Mouse (Mus musculus) heart, embryonic 10.5 days (tissue): ENCODE measurements around the gene Sh3yl1. TPM values are rescaled to one million over a fixed set of nuclear protein-coding genes. Genes with fewer than 3 reads are reported as not detected.

Source experiments
- DNase-seq: peaks from one replicate; pipeline ENCODE4 v3.0.0-alpha.2; 2017; ENCODE audit warnings: low spot score
- H3K27ac ChIP-seq: fragments of 300-500 bp; sonication (generic); 2 replicates; pipeline ENCODE4 v1.5.1; 2016; ENCODE audit warnings: mild to moderate bottlenecking
- H3K27me3 ChIP-seq: fragments of 300-500 bp; sonication (generic); 2 replicates; pipeline ENCODE4 v1.6.1; 2016; ENCODE audit warnings: mild to moderate bottlenecking; ENCODE audit not compliant: poor library complexity, insufficient read depth, severe bottlenecking
- H3K36me3 ChIP-seq: fragments of 300-500 bp; sonication (generic); 2 replicates; pipeline ENCODE4 v1.6.1; 2016; ENCODE audit warnings: mild to moderate bottlenecking, moderate library complexity
- H3K4me1 ChIP-seq: fragments of 300-500 bp; sonication (generic); 2 replicates; pipeline ENCODE4 v1.6.1; 2016; ENCODE audit warnings: mild to moderate bottlenecking
- H3K4me3 ChIP-seq: fragments of 300-500 bp; sonication (generic); 2 replicates; pipeline ENCODE4 v1.5.1; 2016; ENCODE audit warnings: mild to moderate bottlenecking, moderate library complexity
- H3K9me3 ChIP-seq: fragments of 300-500 bp; sonication (generic); 2 replicates; pipeline ENCODE4 v1.6.1; 2016; ENCODE audit warnings: mild to moderate bottlenecking, moderate library complexity
- WGBS: fragments of 180-500 bp; shearing (Covaris S2); methylation state at CpG from one replicate; pipeline ENCODE4 v1.1.7; 2016; 5-methylcytosine and 5-hydroxymethylcytosine counted together
- polyA plus RNA-seq: library from polyadenylated mRNA; unstranded; fragments of >200 nt; fragmentation: Nextera tagmentation; extraction: Ambion mirVana; gene quantifications from 2 replicates; pipeline ENCODE4 v1.2.1, GENCODE M21; 2016

The Sh3yl1 gene
- polyA plus RNA-seq, 1 experiment from 2014 or later = 11.5 TPM

GRCm38 (mm10) chr12:30909881-30910280 lies 1.6 kb upstream of the Sh3yl1 start:
- H3K27me3 ChIP-seq = no peaks in the 10 kb centered on the region
- H3K9me3 ChIP-seq = no peaks in the 10 kb centered on the region
- H3K27ac ChIP-seq = no peak overlapping the region; the same call in 1 of the 2 replicates
- H3K36me3 ChIP-seq = peaks cover 7% of the 10 kb centered on the region
- 80% methylated on average over 2 of the region's 2 CpGs for WGBS
- H3K4me1 ChIP-seq = peaks cover 6% of the 10 kb centered on the region
- DNase-seq = no peak
- H3K4me3 ChIP-seq = peak overlapping the region; percentile 80; the same call in 1 of the 2 replicates

- H3K27me3 ChIP-seq = no peaks in the 10 kb centered on the region
- 0 out of 2 replicates have a peak, but pooled peaks cover 3% of the 10 kb centered on the region for H3K36me3 ChIP-seq
- H3K4me3 ChIP-seq = peak overlapping the region; percentile 80
- peak overlapping the region; percentile 91 for H3K27ac ChIP-seq
- no peaks in the 10 kb centered on the region for H3K9me3 ChIP-seq
- DNase-seq = no peak
- H3K4me1 ChIP-seq = peaks cover 6% of the 10 kb centered on the region
- 13% methylated on average over 8 of the region's 8 CpGs for WGBS
Observed at GRCm38 (mm10) chr12:30910860-30911259, 608 bp upstream of the Sh3yl1 start.

GRCm38 (mm10) chr12:30912048-30912381 lies 547 bp downstream of the Sh3yl1 start:
- Histone ChIP-seq H3K27me3 (no peaks in the 10 kb centered on the region), H3K27ac (peak overlapping the region; percentile 91), H3K9me3 (no peaks in the 10 kb centered on the region), H3K4me3 (peak overlapping the region; percentile 80), H3K4me1 (peaks cover 6% of the 10 kb centered on the region), H3K36me3 (0 out of 2 replicates have a peak, but pooled peaks cover 3% of the 10 kb centered on the region)
- DNase-seq = peak; percentile 79
- 2% methylated on average over 19 of the region's 19 CpGs for WGBS

- DNase-seq = no peak
- 69% methylated on average over 3 of the region's 3 CpGs for WGBS
Observed at GRCm38 (mm10) chr12:30912840-30913239, 1.4 kb downstream of the Sh3yl1 start.

GRCm38 (mm10) chr12:30922401-30922800 lies 10.9 kb downstream of the Sh3yl1 start:
- H3K4me1 ChIP-seq = no peaks in the 10 kb centered on the region
- H3K4me3 ChIP-seq = no peak overlapping the region
- H3K27ac ChIP-seq = no peak overlapping the region
- no peak for DNase-seq
- WGBS = 88% methylated on average over 3 of the region's 3 CpGs
- no peaks in the 10 kb centered on the region for H3K36me3 ChIP-seq
- no peaks in the 10 kb centered on the region for H3K9me3 ChIP-seq
- no peaks in the 10 kb centered on the region for H3K27me3 ChIP-seq

More at GRCm38 (mm10) chr12:30912840-30913239, 1.4 kb downstream of the Sh3yl1 start:
- Histone ChIP-seq H3K4me3 (peak overlapping the region; percentile 80), H3K9me3 (no peaks in the 10 kb centered on the region), H3K36me3 (0 out of 2 replicates have a peak, but pooled peaks cover 3% of the 10 kb centered on the region), H3K27me3 (no peaks in the 10 kb centered on the region), H3K4me1 (peaks cover 6% of the 10 kb centered on the region), H3K27ac (no peak overlapping the region)

- H3K36me3 ChIP-seq = no peaks in the 10 kb centered on the region
- no peaks in the 10 kb centered on the region for H3K27me3 ChIP-seq
- H3K4me3 ChIP-seq = no peak overlapping the region
- no peak for DNase-seq
- no peaks in the 10 kb centered on the region for H3K4me1 ChIP-seq
- H3K9me3 ChIP-seq = no peaks in the 10 kb centered on the region
- WGBS = 79% methylated on average over 6 of the region's 6 CpGs
- no peak overlapping the region for H3K27ac ChIP-seq
Observed at GRCm38 (mm10) chr12:30928182-30928581, 16.7 kb downstream of the Sh3yl1 start.

- no peaks in the 10 kb centered on the region for H3K27me3 ChIP-seq
Observed at GRCm38 (mm10) chr12:30933299-30933698, 21.8 kb downstream of the Sh3yl1 start.

GRCm38 (mm10) chr12:30936899-30937298 lies 25.4 kb downstream of the Sh3yl1 start:
- no peaks in the 10 kb centered on the region for H3K27me3 ChIP-seq
- no peak for DNase-seq
- H3K9me3 ChIP-seq = no peaks in the 10 kb centered on the region
- no peaks in the 10 kb centered on the region for H3K4me1 ChIP-seq
- no peak overlapping the region for H3K27ac ChIP-seq
- 80% methylated on average over 2 of the region's 2 CpGs for WGBS
- H3K4me3 ChIP-seq = no peak overlapping the region
- no peaks in the 10 kb centered on the region for H3K36me3 ChIP-seq

More at GRCm38 (mm10) chr12:30933299-30933698, 21.8 kb downstream of the Sh3yl1 start:
- no peaks in the 10 kb centered on the region for H3K4me1 ChIP-seq
- H3K36me3 ChIP-seq = no peaks in the 10 kb centered on the region
- no peak overlapping the region for H3K27ac ChIP-seq
- H3K4me3 ChIP-seq = no peak overlapping the region
- 79% methylated on average over 2 of the region's 2 CpGs for WGBS
- DNase-seq = no peak
- no peaks in the 10 kb centered on the region for H3K9me3 ChIP-seq

GRCm38 (mm10) chr12:30943057-30943986 lies 31.9 kb downstream of the Sh3yl1 start:
- no peak for DNase-seq
- WGBS = 84% methylated on average over 14 of the region's 14 CpGs
- no peaks in the 10 kb centered on the region for H3K4me1 ChIP-seq
- H3K4me3 ChIP-seq = no peak overlapping the region
- no peaks in the 10 kb centered on the region for H3K9me3 ChIP-seq
- no peak overlapping the region for H3K27ac ChIP-seq
- 0 out of 2 replicates have a peak, but pooled peaks cover 2% of the 10 kb centered on the region for H3K36me3 ChIP-seq
- H3K27me3 ChIP-seq = no peaks in the 10 kb centered on the region

GRCm38 (mm10) chr12:30944197-30944596 lies 32.7 kb downstream of the Sh3yl1 start:
- Histone ChIP-seq H3K4me1 (no peaks in the 10 kb centered on the region), H3K9me3 (no peaks in the 10 kb centered on the region), H3K27ac (no peak overlapping the region), H3K27me3 (no peaks in the 10 kb centered on the region), H3K36me3 (0 out of 2 replicates have a peak, but pooled peaks cover 2% of the 10 kb centered on the region), H3K4me3 (no peak overlapping the region)
- no peak for DNase-seq
- 70% methylated on average over 3 of the region's 3 CpGs for WGBS

- no peaks in the 10 kb centered on the region for H3K9me3 ChIP-seq
- H3K4me1 ChIP-seq = no peaks in the 10 kb centered on the region
- H3K4me3 ChIP-seq = no peak overlapping the region
- no peaks in the 10 kb centered on the region for H3K27me3 ChIP-seq
- H3K27ac ChIP-seq = no peak overlapping the region
- WGBS = 61% methylated on average over 2 of the region's 2 CpGs
- no peaks in the 10 kb centered on the region for H3K36me3 ChIP-seq
- no peak for DNase-seq
Observed at GRCm38 (mm10) chr12:30970700-30971099, 59.2 kb downstream of the Sh3yl1 start.

- 75% methylated on average over 4 of the region's 4 CpGs for WGBS
- Histone ChIP-seq H3K4me3 (no peak overlapping the region), H3K27me3 (no peaks in the 10 kb centered on the region), H3K27ac (no peak overlapping the region), H3K36me3 (no peaks in the 10 kb centered on the region), H3K4me1 (no peaks in the 10 kb centered on the region), H3K9me3 (no peaks in the 10 kb centered on the region)
- no peak for DNase-seq
Observed at GRCm38 (mm10) chr12:31003795-31004194, 92.3 kb downstream of the Sh3yl1 start.

GRCm38 (mm10) chr12:31005010-31005409 lies 93.5 kb downstream of the Sh3yl1 start:
- WGBS = 18% methylated on average over 3 of the region's 3 CpGs
- no peaks in the 10 kb centered on the region for H3K4me1 ChIP-seq
- no peaks in the 10 kb centered on the region for H3K36me3 ChIP-seq
- no peaks in the 10 kb centered on the region for H3K9me3 ChIP-seq
- peak; percentile 85 for DNase-seq
- H3K4me3 ChIP-seq = no peak overlapping the region
- no peak overlapping the region for H3K27ac ChIP-seq
- no peaks in the 10 kb centered on the region for H3K27me3 ChIP-seq
